Mouse (Mus musculus): Measurements from ENCODE around the gene Snd1.

DNA sequence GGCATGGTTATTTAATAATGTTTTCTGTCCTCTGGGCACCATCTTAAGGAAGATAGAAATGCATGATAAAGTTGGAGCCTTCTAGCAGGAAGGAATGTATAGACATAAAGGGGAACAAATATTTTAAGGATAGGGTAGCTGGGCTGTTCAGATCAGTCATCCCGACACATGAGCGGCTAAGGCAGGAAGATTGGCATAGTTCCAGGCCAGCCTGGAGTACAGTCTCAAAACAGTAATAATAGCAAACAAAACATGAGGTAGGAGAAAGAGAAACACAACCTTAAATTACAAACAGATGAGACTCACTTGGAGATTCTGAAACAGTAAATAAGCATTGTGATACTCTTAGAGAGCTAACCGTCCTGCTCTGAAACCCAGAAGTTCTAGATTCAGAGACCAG is 276.2 kb downstream of the Snd1 start:
- TF ChIP-seq CTCF (IDR thresholded peaks at IDR 0.05) (no peak), EP300 (IDR thresholded peaks at IDR 0.05) (no peak)

Data from lung, postnatal 0 days (tissue).